Mouse (Mus musculus) midbrain, embryonic 10.5 days (tissue): ENCODE results near the gene Kazn. TPM values are rescaled to one million over a fixed set of nuclear protein-coding genes. Genes with fewer than 3 reads are reported as not detected.

ENCODE experiments used
- DNase-seq: peaks from one replicate; pipeline ENCODE4 v3.0.0-alpha.2; 2017; ENCODE audit warnings: low spot score
- H3K27ac ChIP-seq: fragments of 300-500 bp; sonication (generic); replicated peaks from 2 replicates; pipeline ENCODE4 v1.5.1; 2016; ENCODE audit warnings: mild to moderate bottlenecking
- H3K27me3 ChIP-seq: fragments of 300-500 bp; sonication (generic); 2 replicates; pipeline ENCODE4 v1.6.1; 2016; ENCODE audit warnings: low read depth, mild to moderate bottlenecking; ENCODE audit not compliant: poor library complexity, severe bottlenecking
- H3K36me3 ChIP-seq: fragments of 300-500 bp; sonication (generic); 2 replicates; pipeline ENCODE4 v1.6.1; 2016; ENCODE audit warnings: mild to moderate bottlenecking, moderate library complexity
- H3K4me1 ChIP-seq: fragments of 300-500 bp; sonication (generic); 2 replicates; pipeline ENCODE4 v1.6.1; 2016
- H3K4me3 ChIP-seq: fragments of 300-500 bp; sonication (generic); 2 replicates; pipeline ENCODE4 v1.5.1; 2016; ENCODE audit warnings: mild to moderate bottlenecking, moderate library complexity
- H3K9me3 ChIP-seq: fragments of 300-500 bp; sonication (generic); replicated peaks from 2 replicates; pipeline ENCODE4 v1.6.1; 2016; ENCODE audit warnings: mild to moderate bottlenecking
- WGBS: fragments of 180-500 bp; shearing (Covaris S2); methylation state at CpG from one replicate; pipeline ENCODE4 v1.1.7; 2016; 5-methylcytosine and 5-hydroxymethylcytosine counted together
- polyA plus RNA-seq: library from polyadenylated mRNA; unstranded; fragments of >200 nt; fragmentation: Nextera tagmentation; extraction: Ambion mirVana; gene quantifications from 2 replicates; pipeline ENCODE4 v1.2.1, GENCODE M21; 2016

The Kazn gene
- polyA plus RNA-seq, 1 experiment from 2014 or later, result 9.4 TPM

GRCm38 (mm10) chr4:142165835-142166701 is 73.1 kb downstream of the Kazn start:
- Histone ChIP-seq H3K9me3 (peaks cover 10% of the 10 kb centered on the region), H3K4me1 (peaks cover 40% of the 10 kb centered on the region), H3K36me3 (peaks cover 16% of the 10 kb centered on the region), H3K4me3 (peak overlapping the region; percentile 18), H3K27me3 (peaks cover 4% of the 10 kb centered on the region; the same call in 1 of the 2 replicates), H3K27ac (peak overlapping the region; percentile 75)
- peak; percentile 31 for DNase-seq
- WGBS, result 10% methylated on average over 18 of the region's 18 CpGs

DNA sequence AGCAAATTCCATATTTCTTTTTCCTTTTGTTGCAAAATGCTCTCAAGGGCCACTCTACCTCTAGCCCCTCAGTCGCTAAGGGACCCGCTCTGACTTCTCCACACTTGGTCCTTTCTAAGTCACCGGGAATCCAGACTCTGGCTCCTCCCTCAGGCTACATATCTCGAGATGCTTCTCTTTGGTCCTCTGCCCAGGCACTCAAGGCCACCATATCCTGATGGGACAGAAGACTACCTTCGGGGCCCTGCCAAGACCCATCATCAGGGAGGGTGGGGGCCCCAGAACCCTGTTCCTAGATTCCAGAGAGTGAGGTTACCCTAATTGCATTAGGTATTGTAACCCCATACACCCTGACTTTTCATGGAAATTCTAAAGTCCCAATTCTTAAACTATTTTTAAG is 73.8 kb downstream of the Kazn start:
- WGBS, result 41% methylated on average over 5 of the region's 5 CpGs
- no peak overlapping the region for H3K27ac ChIP-seq

DNA sequence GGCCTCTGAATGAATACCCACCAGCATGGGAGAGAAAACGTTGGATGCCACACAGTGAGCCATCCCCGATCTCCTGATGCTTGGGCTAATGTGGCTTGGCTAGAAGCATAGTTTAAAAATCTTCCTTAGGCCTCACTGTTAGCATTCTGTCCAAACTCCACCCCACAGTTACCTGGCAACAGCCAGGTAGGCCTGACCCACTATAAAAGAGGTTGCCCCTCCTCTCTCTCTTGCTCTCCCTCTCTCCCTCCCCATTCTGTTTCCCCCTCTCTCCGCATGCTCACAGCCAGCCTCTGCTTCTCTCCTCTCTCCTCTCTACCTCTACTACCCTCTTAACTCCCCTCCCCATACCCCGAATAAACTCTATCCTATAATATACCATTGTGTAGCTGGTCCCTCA is 74.8 kb downstream of the Kazn start:
- Histone ChIP-seq H3K4me1 (peaks cover 37% of the 10 kb centered on the region), H3K4me3 (no peak overlapping the region), H3K27ac (no peak overlapping the region), H3K9me3 (peaks cover 10% of the 10 kb centered on the region), H3K36me3 (peaks cover 19% of the 10 kb centered on the region), H3K27me3 (peaks cover 4% of the 10 kb centered on the region; the same call in 1 of the 2 replicates)
- DNase-seq, result no peak
- WGBS, result 49% methylated on average over 4 of the region's 4 CpGs

More for the DNA sequence above, 73.8 kb downstream of the Kazn start:
- H3K4me1 ChIP-seq, result peaks cover 40% of the 10 kb centered on the region
- H3K36me3 ChIP-seq, result peaks cover 19% of the 10 kb centered on the region
- peaks cover 10% of the 10 kb centered on the region for H3K9me3 ChIP-seq
- no peak overlapping the region for H3K4me3 ChIP-seq
- peaks cover 4% of the 10 kb centered on the region; the same call in 1 of the 2 replicates for H3K27me3 ChIP-seq
- no peak for DNase-seq

- H3K36me3 ChIP-seq, result peaks cover 19% of the 10 kb centered on the region
- DNase-seq, result no peak
- peaks cover 10% of the 10 kb centered on the region for H3K9me3 ChIP-seq
- WGBS, result 67% methylated on average over 2 of the region's 3 CpGs
- peaks cover 41% of the 10 kb centered on the region for H3K4me1 ChIP-seq
- peaks cover 4% of the 10 kb centered on the region; the same call in 1 of the 2 replicates for H3K27me3 ChIP-seq
- no peak overlapping the region for H3K4me3 ChIP-seq
- H3K27ac ChIP-seq, result peak overlapping the region; percentile 28; the same call in 1 of the 2 replicates
These were observed 75.3 kb downstream of the Kazn start for GRCm38 (mm10) chr4:142163862-142164261.

DNA sequence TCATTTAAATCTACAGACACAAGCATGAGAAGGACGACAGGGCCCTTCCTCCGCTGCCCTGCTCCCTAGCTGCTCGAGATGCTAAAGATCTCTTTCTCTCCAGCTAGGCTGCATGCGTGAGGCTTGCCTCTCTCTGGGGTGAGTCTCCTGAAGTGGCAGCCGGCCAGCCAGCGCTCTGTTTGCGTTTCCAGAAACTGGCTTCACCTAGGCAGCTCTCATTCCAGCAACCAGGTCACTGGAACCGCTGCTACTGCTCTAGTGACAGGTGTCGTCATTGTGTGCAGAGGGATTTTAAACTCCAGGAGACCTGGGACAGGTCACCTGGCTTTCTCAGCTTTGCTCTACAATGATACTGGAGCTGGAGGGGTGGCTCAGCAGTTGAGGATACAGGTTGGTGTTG is 76.5 kb downstream of the Kazn start:
- DNase-seq, result no peak
- H3K36me3 ChIP-seq, result peaks cover 28% of the 10 kb centered on the region
- 90% methylated on average over 9 of the region's 9 CpGs for WGBS

DNA sequence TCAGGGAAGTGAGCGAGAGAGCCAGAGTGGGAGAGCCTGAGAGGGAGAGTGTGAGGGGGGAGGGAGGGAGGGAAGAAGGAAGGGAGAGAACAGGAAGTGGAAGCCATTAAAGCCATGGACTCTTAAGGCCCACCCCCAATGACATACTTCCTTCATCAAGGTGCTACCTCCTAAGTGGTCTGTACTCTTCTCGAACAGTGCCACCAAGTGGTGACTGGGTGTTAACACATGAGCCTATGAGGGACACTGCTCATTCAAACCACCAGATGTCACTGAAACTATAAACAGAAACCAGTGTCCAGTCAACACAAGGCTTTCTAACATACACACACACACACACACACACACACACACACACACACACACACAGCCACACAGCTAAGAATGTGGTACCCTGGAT is 77.1 kb downstream of the Kazn start:
- Histone ChIP-seq H3K9me3 (peaks cover 10% of the 10 kb centered on the region), H3K36me3 (peaks cover 34% of the 10 kb centered on the region), H3K27ac (no peak overlapping the region), H3K27me3 (peaks cover under 1% of the 10 kb centered on the region; the same call in 1 of the 2 replicates), H3K4me3 (no peak overlapping the region), H3K4me1 (peaks cover 41% of the 10 kb centered on the region)
- DNase-seq, result no peak
- 100% methylated on average over 2 of the region's 2 CpGs for WGBS

More for the DNA sequence above, 76.5 kb downstream of the Kazn start:
- Histone ChIP-seq H3K27ac (no peak overlapping the region), H3K4me1 (peaks cover 41% of the 10 kb centered on the region), H3K27me3 (peaks cover 4% of the 10 kb centered on the region; the same call in 1 of the 2 replicates), H3K4me3 (no peak overlapping the region), H3K9me3 (peaks cover 10% of the 10 kb centered on the region)

- Histone ChIP-seq H3K27ac (no peak overlapping the region), H3K4me1 (peaks cover 27% of the 10 kb centered on the region), H3K27me3 (no peaks in the 10 kb centered on the region), H3K36me3 (peaks cover 37% of the 10 kb centered on the region), H3K4me3 (no peak overlapping the region), H3K9me3 (peaks cover 10% of the 10 kb centered on the region)
- WGBS, result 56% methylated on average over 8 of the region's 8 CpGs
- DNase-seq, result no peak
These were observed 79.2 kb downstream of the Kazn start for GRCm38 (mm10) chr4:142160041-142160440.

DNA sequence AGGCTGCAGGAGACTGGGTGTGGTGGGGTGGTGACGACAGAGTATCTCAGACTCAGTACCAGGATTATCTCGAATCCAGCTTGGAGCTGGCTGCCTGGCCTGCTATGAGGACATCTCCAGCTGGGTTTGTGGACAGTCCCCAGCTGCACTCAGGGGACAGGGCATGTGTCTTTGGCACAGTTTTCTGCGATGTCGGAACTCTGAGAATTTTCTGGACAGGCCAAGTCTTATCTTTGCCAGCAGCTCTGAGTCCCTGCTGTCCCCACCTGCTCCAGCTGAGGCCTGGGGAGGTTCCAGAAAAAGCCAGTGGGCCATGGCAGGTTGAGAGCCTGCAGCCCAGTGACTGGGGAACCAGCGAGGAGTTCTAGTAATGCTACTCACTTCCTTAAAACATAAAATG is 82.7 kb downstream of the Kazn start:
- Histone ChIP-seq H3K27me3 (no peaks in the 10 kb centered on the region), H3K9me3 (no peaks in the 10 kb centered on the region), H3K4me3 (no peak overlapping the region), H3K27ac (no peak overlapping the region), H3K36me3 (peaks cover 22% of the 10 kb centered on the region), H3K4me1 (peaks cover 25% of the 10 kb centered on the region)
- DNase-seq, result no peak
- 88% methylated on average over 5 of the region's 5 CpGs for WGBS

- Histone ChIP-seq H3K36me3 (peaks cover 31% of the 10 kb centered on the region; the same call in 1 of the 2 replicates), H3K9me3 (no peaks in the 10 kb centered on the region), H3K4me3 (no peak overlapping the region), H3K27me3 (no peaks in the 10 kb centered on the region), H3K4me1 (peaks cover 17% of the 10 kb centered on the region; the same call in 1 of the 2 replicates), H3K27ac (peak overlapping the region; percentile 38; the same call in 1 of the 2 replicates)
- no peak for DNase-seq
- 67% methylated on average over 11 of the region's 11 CpGs for WGBS
These were observed 85.0 kb downstream of the Kazn start for GRCm38 (mm10) chr4:142154246-142154645.

GRCm38 (mm10) chr4:142153526-142153925 is 85.7 kb downstream of the Kazn start:
- peak; percentile 86 for DNase-seq
- WGBS, result 6% methylated on average over 2 of the region's 2 CpGs
- no peaks in the 10 kb centered on the region for H3K27me3 ChIP-seq
- peaks cover 36% of the 10 kb centered on the region for H3K36me3 ChIP-seq
- no peak overlapping the region for H3K27ac ChIP-seq
- peaks cover 13% of the 10 kb centered on the region; the same call in 1 of the 2 replicates for H3K4me1 ChIP-seq
- H3K9me3 ChIP-seq, result no peaks in the 10 kb centered on the region
- H3K4me3 ChIP-seq, result no peak overlapping the region

- Histone ChIP-seq H3K4me3 (no peak overlapping the region), H3K4me1 (peaks cover 13% of the 10 kb centered on the region; the same call in 1 of the 2 replicates), H3K36me3 (peaks cover 37% of the 10 kb centered on the region), H3K27ac (0 out of 2 replicates have a peak overlapping the region, but pooled peaks have one; percentile 28), H3K9me3 (no peaks in the 10 kb centered on the region), H3K27me3 (no peaks in the 10 kb centered on the region)
- 76% methylated on average over 8 of the region's 8 CpGs for WGBS
- DNase-seq, result no peak
These were observed 86.3 kb downstream of the Kazn start for GRCm38 (mm10) chr4:142152733-142153422.

- Histone ChIP-seq H3K27ac (no peak overlapping the region), H3K4me3 (no peak overlapping the region), H3K36me3 (peaks cover 52% of the 10 kb centered on the region), H3K27me3 (no peaks in the 10 kb centered on the region), H3K9me3 (no peaks in the 10 kb centered on the region), H3K4me1 (peaks cover 13% of the 10 kb centered on the region; the same call in 1 of the 2 replicates)
- DNase-seq, result no peak
- WGBS, result 83% methylated on average over 2 of the region's 2 CpGs
These were observed 89.1 kb downstream of the Kazn start for GRCm38 (mm10) chr4:142150086-142150485.
